Mouse (Mus musculus): ENCODE data around the gene Snx9. TPM values are rescaled to one million over a fixed set of nuclear protein-coding genes. Genes with fewer than 3 reads are reported as not detected.

Gene Snx9
- total and polyA plus RNA-seq, 3 experiments: 12.9 to 22.8 TPM; not detected in 1

DNA sequence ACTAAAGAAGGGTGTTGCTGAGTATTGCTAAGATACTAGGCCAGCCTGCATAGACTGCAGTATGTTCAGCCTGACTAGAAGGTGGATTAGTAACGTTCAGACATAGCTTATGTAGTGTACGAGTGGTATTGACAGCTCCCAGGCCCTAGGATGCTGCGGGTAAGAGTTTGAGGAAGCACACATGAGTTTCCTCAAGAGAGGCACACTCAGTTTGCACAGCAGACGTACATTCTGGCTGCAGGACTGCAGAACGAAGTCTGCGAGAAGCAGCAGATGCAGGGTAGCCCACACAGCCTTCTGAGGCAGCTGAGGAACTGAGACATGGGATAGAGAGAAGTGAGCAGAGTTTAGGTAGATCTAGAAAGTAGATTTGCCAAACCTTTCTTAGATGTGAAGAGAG lies 26.3 kb downstream of the Snx9 start:
- Histone ChIP-seq H3K36me3 (ENCODE audit: control insufficient read depth in 1 of 2, insufficient read depth in 2 of 2, low read length in 2 of 2) (no peaks in the 10 kb centered on the region), H3K4me1 (ENCODE audit: control insufficient read depth in 1 of 2, insufficient read depth in 2 of 2, low read length in 2 of 2) (no peaks in the 10 kb centered on the region), H3K27ac (ENCODE audit: control insufficient read depth, low read depth, low read length) (no peak overlapping the region), H3K27me3 (ENCODE audit: control insufficient read depth in 1 of 2, insufficient read depth in 2 of 2, low read length in 2 of 2) (no peaks in the 10 kb centered on the region), H3K9ac (ENCODE audit: control insufficient read depth, low read depth, low read length, poor library complexity, severe bottlenecking) (no peak overlapping the region), H3K4me3 (ENCODE audit: control insufficient read depth in 1 of 2, insufficient read depth in 1 of 2, low read depth in 2 of 2, low read length in 2 of 2) (no peak overlapping the region), H3K9me3 (replicated peaks; ENCODE audit: insufficient read depth, low read length) (no peaks in the 10 kb centered on the region), H3K79me2 (ENCODE audit: control insufficient read depth, insufficient read depth, low read length, poor library complexity) (no peaks in the 10 kb centered on the region)
- no peak for TF ChIP-seq MAZ (IDR thresholded peaks at IDR 0.05; ENCODE audit: low read depth, low read length)
- TF ChIP-seq HCFC1 (IDR thresholded peaks at IDR 0.05; ENCODE audit: low read depth, low read length): no peak
- no peak for TF ChIP-seq ZKSCAN1 (IDR thresholded peaks at IDR 0.05; ENCODE audit: low read depth, low read length)
- no peak for TF ChIP-seq MAFK (IDR thresholded peaks at IDR 0.05; ENCODE audit: borderline replicate concordance, low read depth, low read length)
- no peak for TF ChIP-seq POLR2AphosphoS5 (IDR thresholded peaks at IDR 0.05; ENCODE audit: borderline replicate concordance, low read depth, low read length)
- no peak for TF ChIP-seq POLR2AphosphoS2 (IDR thresholded peaks at IDR 0.05; ENCODE audit: low read length)
- no peak for TF ChIP-seq EP300 (IDR thresholded peaks at IDR 0.05; ENCODE audit: low read depth in 1 of 2, low read length in 2 of 2)
- TF ChIP-seq ZNF384 (IDR thresholded peaks at IDR 0.05; ENCODE audit: low read depth, low read length): no peak
- no peak for TF ChIP-seq CTCF (IDR thresholded peaks at IDR 0.05 in 2 of 3, conservative IDR thresholded peaks at IDR 0.05 in 1 of 3; ENCODE audit: control insufficient read depth in 1 of 3, insufficient read depth in 1 of 3, low read depth in 2 of 3, low read length in 3 of 3, poor library complexity in 1 of 3, severe bottlenecking in 1 of 3)
- no peak for TF ChIP-seq TCF12 (IDR thresholded peaks at IDR 0.05; ENCODE audit: low read depth, low read length)
- no peak for TF ChIP-seq BHLHE40 (IDR thresholded peaks at IDR 0.05; ENCODE audit: borderline replicate concordance, low read depth, low read length)
- TF ChIP-seq KAT2A (conservative IDR thresholded peaks at IDR 0.05; ENCODE audit: low read depth, low read length): no peak
- no peak for TF ChIP-seq GATA1 (IDR thresholded peaks at IDR 0.05; ENCODE audit: low read depth, low read length)
- DNase-seq (ENCODE audit: low read depth, low spot score): no peak

DNA sequence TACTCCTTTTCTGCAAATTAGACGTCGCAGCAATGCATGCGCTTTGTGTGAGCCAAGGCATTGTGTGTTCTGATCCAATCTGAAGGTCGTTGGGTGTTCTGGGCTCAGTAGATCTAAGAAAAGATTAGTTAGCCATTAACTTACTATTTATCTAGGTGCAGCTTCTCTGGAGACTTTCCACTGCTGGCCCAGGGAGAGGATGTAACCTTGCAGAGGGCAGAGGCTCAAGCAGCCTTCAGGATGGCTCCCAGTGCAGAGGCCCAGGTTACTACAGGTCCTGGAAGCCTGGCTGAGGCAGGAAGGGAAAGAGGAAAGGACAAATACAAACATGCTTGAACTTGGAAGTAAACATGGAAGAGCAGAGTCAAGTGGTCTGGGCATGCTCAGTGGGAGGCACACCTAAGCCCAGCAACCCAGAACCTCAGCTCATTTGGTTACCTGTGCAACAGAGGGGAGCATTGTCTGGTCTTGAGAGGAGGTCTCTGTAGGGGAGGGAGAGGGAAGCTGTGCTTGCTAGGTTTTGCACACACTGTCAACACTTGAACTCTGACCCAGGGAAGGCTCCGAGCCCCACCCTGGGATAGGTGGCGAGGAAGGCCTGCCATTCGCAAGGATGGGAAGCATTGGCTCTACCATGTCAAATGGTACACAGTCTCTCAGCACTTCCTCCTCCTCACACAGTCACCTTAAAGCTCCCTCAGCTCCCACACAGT lies 27.3 kb downstream of the Snx9 start:
- Histone ChIP-seq H3K79me2 (ENCODE audit: control insufficient read depth, insufficient read depth, low read length, poor library complexity) (no peaks in the 10 kb centered on the region), H3K9ac (ENCODE audit: control insufficient read depth, low read depth, low read length, poor library complexity, severe bottlenecking) (no peak overlapping the region), H3K9me3 (replicated peaks; ENCODE audit: insufficient read depth, low read length) (no peaks in the 10 kb centered on the region), H3K36me3 (ENCODE audit: control insufficient read depth in 1 of 2, insufficient read depth in 2 of 2, low read length in 2 of 2) (no peaks in the 10 kb centered on the region), H3K4me3 (ENCODE audit: control insufficient read depth in 1 of 2, insufficient read depth in 1 of 2, low read depth in 2 of 2, low read length in 2 of 2) (no peak overlapping the region), H3K27ac (ENCODE audit: control insufficient read depth, low read depth, low read length) (no peak overlapping the region), H3K4me1 (ENCODE audit: control insufficient read depth in 1 of 2, insufficient read depth in 2 of 2, low read length in 2 of 2) (no peaks in the 10 kb centered on the region), H3K27me3 (ENCODE audit: control insufficient read depth in 1 of 2, insufficient read depth in 2 of 2, low read length in 2 of 2) (no peaks in the 10 kb centered on the region)
- no peak for TF ChIP-seq MAFK (IDR thresholded peaks at IDR 0.05; ENCODE audit: borderline replicate concordance, low read depth, low read length)
- no peak for TF ChIP-seq SMC3 (IDR thresholded peaks at IDR 0.05; ENCODE audit: low read depth, low read length)
- TF ChIP-seq ELF1 (IDR thresholded peaks at IDR 0.05; ENCODE audit: low read depth, low read length): no peak
- TF ChIP-seq HCFC1 (IDR thresholded peaks at IDR 0.05; ENCODE audit: low read depth, low read length): no peak
- TF ChIP-seq MYB (IDR thresholded peaks at IDR 0.05; ENCODE audit: low read depth, low read length): no peak
- TF ChIP-seq GATA1 (IDR thresholded peaks at IDR 0.05; ENCODE audit: low read depth, low read length): no peak
- TF ChIP-seq GABPA (IDR thresholded peaks at IDR 0.05; ENCODE audit: low read depth, low read length): no peak
- no peak for TF ChIP-seq ZNF384 (IDR thresholded peaks at IDR 0.05; ENCODE audit: low read depth, low read length)
- TF ChIP-seq CHD2 (IDR thresholded peaks at IDR 0.05; ENCODE audit: low read length): no peak
- no peak for TF ChIP-seq RCOR1 (IDR thresholded peaks at IDR 0.05; ENCODE audit: low read depth, low read length)
- no peak for TF ChIP-seq KAT2A (conservative IDR thresholded peaks at IDR 0.05; ENCODE audit: low read depth, low read length)
- no peak for TF ChIP-seq BHLHE40 (IDR thresholded peaks at IDR 0.05; ENCODE audit: borderline replicate concordance, low read depth, low read length)
- no peak for TF ChIP-seq MXI1 (IDR thresholded peaks at IDR 0.05; ENCODE audit: low read depth, low read length)
- no peak for TF ChIP-seq E2F4 (IDR thresholded peaks at IDR 0.05; ENCODE audit: borderline replicate concordance, low read depth, low read length)
- TF ChIP-seq ZMIZ1 (IDR thresholded peaks at IDR 0.05; ENCODE audit: low read depth, low read length): no peak
- TF ChIP-seq CTCF (IDR thresholded peaks at IDR 0.05 in 2 of 3, conservative IDR thresholded peaks at IDR 0.05 in 1 of 3; ENCODE audit: control insufficient read depth in 1 of 3, insufficient read depth in 1 of 3, low read depth in 2 of 3, low read length in 3 of 3, poor library complexity in 1 of 3, severe bottlenecking in 1 of 3): no peak
- no peak for TF ChIP-seq UBTF (IDR thresholded peaks at IDR 0.05; ENCODE audit: borderline replicate concordance, insufficient read depth, low read depth, low read length)
- no peak for DNase-seq (ENCODE audit: low read depth, low spot score)
